Mouse (Mus musculus) lung, embryonic 14.5 days (tissue): ENCODE data around the gene Erlin1. TPM values are rescaled to one million over a fixed set of nuclear protein-coding genes. Genes with fewer than 3 reads are reported as not detected.

Source experiments
- ATAC-seq: fragments of 200-750 bp; cut with Nextera tagmentation; 2 replicates; pipeline ENCODE4 v1.8.0; 2017; ENCODE audit warnings: mild to moderate bottlenecking, moderate TSS enrichment, moderate library complexity; ENCODE audit not compliant: insufficient read depth
- DNase-seq: peaks from one replicate; pipeline ENCODE4 v3.0.0-alpha.2; 2015
- H3K27ac ChIP-seq: fragments of 300-500 bp; sonication (generic); 2 replicates; pipeline ENCODE4 v1.5.1; 2014; ENCODE audit warnings: low read depth, mild to moderate bottlenecking, moderate library complexity
- H3K27me3 ChIP-seq: fragments of 300-500 bp; sonication (generic); 2 replicates; pipeline ENCODE4 v1.6.1; 2014; ENCODE audit warnings: low read length, control low read depth; ENCODE audit not compliant: insufficient read depth
- H3K36me3 ChIP-seq: fragments of 300-500 bp; sonication (generic); 2 replicates; pipeline ENCODE4 v1.6.1; 2014; ENCODE audit warnings: control low read depth; ENCODE audit not compliant: insufficient read depth
- H3K4me1 ChIP-seq: fragments of 300-500 bp; sonication (generic); 2 replicates; pipeline ENCODE4 v1.6.1; 2014; ENCODE audit warnings: antibody characterized with exemption, control low read depth; ENCODE audit not compliant: insufficient read depth
- H3K4me2 ChIP-seq: fragments of 300-500 bp; sonication (generic); 2 replicates; pipeline ENCODE4 v1.6.1; 2014; ENCODE audit warnings: mild to moderate bottlenecking
- H3K4me3 ChIP-seq: fragments of 300-500 bp; sonication (generic); 2 replicates; pipeline ENCODE4 v1.5.1; 2014; ENCODE audit warnings: low read depth, low read length
- H3K9ac ChIP-seq: fragments of 300-500 bp; sonication (generic); 2 replicates; pipeline ENCODE4 v1.6.1; 2014
- H3K9me3 ChIP-seq: fragments of 300-500 bp; sonication (generic); 2 replicates; pipeline ENCODE4 v1.6.1; 2016; ENCODE audit warnings: low read depth, low read length, control low read depth
- CTCF ChIP-seq: IDR thresholded peaks from 2 replicates; pipeline ENCODE4 v1.5.1; 2016; ENCODE audit warnings: antibody characterized with exemption, low read depth
- WGBS: fragments of 180-500 bp; shearing (Covaris S2); extraction: QIAGEN DNeasy Blood & Tissue Kit; methylation state at CpG from one replicate; pipeline ENCODE4 v1.1.7; 2014; 5-methylcytosine and 5-hydroxymethylcytosine counted together
- polyA plus RNA-seq: library from polyadenylated mRNA; unstranded; fragments of >200 nt; fragmentation: Nextera tagmentation; extraction: Ambion mirVana; gene quantifications from 2 replicates; pipeline ENCODE4 v1.2.1, GENCODE M21; 2014

The Erlin1 gene
- polyA plus RNA-seq, 1 experiment from 2014 or later, result 34.8 TPM

DNA sequence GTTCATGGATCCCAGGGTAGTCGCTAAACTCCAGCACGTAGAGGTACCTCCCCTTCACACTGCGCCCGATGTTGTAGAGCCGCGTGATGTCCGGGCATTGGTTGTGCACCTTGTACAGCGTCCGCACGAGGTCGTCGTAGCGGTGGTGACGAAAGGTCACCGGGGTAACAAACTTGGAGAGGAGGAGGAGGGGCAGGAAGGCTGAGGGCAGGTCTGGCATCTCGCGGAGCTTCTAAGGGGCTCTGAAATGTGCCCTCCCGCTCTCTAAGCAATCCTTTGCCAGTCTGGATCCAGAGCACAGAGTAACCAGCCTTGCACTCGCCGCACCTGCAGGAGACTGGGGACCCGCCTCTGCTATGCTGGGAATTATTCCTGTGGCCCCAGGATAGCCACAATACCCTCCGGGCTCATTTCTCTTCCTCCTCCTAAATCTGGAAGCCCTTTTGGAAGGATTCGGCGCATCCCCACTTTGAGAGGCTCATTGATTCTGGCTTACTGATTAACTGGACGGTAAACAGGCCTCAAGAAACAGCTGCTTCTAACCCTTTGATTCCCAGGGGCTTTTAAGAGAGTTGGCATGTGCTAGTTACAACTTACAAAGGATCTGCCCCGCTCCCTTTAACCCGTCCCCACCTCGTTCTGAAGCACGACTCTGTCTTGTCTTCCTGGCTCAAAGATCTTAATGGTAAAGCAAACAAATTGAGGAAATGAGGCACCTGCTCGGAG, 83.4 kb downstream of the Erlin1 start, which contains the start of gene Cpn1:
Cpn1 (minus strand) TSS at position 488 of the 726 bp plus-strand sequence.
- Histone ChIP-seq H3K27me3 (no peaks in the 10 kb centered on the region), H3K27ac (no peak within 1 kb of the TSS), H3K4me3 (peak within 1 kb of the TSS; percentile 22), H3K4me2 (peak within 1 kb of the TSS; percentile 54), H3K9me3 (no peaks in the 10 kb centered on the region), H3K36me3 (no peaks in the 10 kb centered on the region), H3K9ac (no peak within 1 kb of the TSS), H3K4me1 (no peaks in the 10 kb centered on the region)
- no peak for ATAC-seq
- WGBS, result 23% methylated on average over 30 of the region's 30 CpGs
- DNase-seq, result peak; percentile 26
- peak; percentile 13; the same call in 1 of the 2 replicates for TF ChIP-seq CTCF

Other genes starting within 250 kb of the Erlin1 start
- 22.4 and 24.2 TPM in 2 replicates for gene Dnmbp, start 129.6 kb downstream of the Erlin1 start, polyA plus RNA-seq
- gene Cpn1, start 83.2 kb downstream of the Erlin1 start, polyA plus RNA-seq, result 5.4 and 7.5 TPM in 2 replicates
- gene Cyp2c23, start 40.6 kb downstream of the Erlin1 start, polyA plus RNA-seq, result 0.41 and 0.42 TPM in 2 replicates
- gene Chuk, start 37.7 kb upstream of the Erlin1 start, polyA plus RNA-seq, result 42.0 and 44.7 TPM in 2 replicates
- 32.8 and 36.3 TPM in 2 replicates for gene Cwf19l1, start 66.1 kb upstream of the Erlin1 start, polyA plus RNA-seq
- 86.5 and 89.7 TPM in 2 replicates for gene Bloc1s2, start 76.7 kb upstream of the Erlin1 start, polyA plus RNA-seq
- not detected in 2 replicates for gene Pkd2l1, start 122.7 kb upstream of the Erlin1 start, polyA plus RNA-seq
- 0.20 TPM in 2 replicates for gene Scd3, start 133.5 kb upstream of the Erlin1 start, polyA plus RNA-seq
- gene Scd2, start 223.9 kb upstream of the Erlin1 start, polyA plus RNA-seq, result 248 and 257 TPM in 2 replicates